Mouse (Mus musculus): Measurements from ENCODE around the gene Ccdc83. TPM values are rescaled to one million over a fixed set of nuclear protein-coding genes. Genes with fewer than 3 reads are reported as not detected.
"Not testable (repeated sequence)": the region's sequence is repeated elsewhere in the genome, so short reads cannot be mapped to it uniquely, and the experiment has no call there.

The Ccdc83 gene
- polyA plus RNA-seq, 1 experiment: not detected

DNA sequence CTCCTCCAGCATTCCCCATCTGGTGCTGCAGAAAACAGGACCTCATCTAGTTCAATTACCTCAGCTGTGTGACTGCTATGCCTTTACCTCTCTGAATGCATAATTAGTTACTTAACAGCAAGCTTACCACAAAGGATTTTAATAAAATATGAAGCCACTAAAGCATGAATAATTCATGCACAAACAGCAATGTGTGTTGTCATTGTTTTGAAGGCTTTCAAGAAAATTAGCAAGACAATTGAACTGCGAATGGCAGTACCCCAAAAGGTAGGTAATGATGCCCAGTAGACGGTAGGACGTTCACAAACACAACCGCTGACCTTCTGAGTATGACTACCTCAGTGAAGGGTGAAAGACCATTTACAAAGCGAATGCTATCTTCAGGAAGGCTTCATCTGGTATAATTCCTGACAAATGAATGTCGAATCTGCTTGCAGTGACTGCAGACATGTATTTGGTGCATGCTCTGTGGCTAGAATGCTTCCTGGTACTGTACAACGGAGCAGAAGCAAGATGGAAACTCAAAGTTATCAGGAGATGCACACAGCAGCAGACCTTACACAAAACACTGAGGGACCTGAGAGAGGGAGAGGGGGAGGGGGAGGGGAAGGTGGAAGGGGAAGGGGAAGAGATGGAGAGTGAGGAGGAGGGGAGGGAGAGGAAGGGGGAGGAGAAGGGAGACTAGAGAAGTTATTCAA is 3.5 kb downstream of the Ccdc83 start:
- TF ChIP-seq POLR2A (IDR thresholded peaks at IDR 0.05; ENCODE audit: borderline replicate concordance, low read depth, low read length) (no peak), CTCF (IDR thresholded peaks at IDR 0.05; ENCODE audit: low read depth, low read length) (no peak)
- H3K27ac ChIP-seq (ENCODE audit: insufficient read depth, low read depth, low read length): no peak overlapping the region
- no peak overlapping the region for H3K4me3 ChIP-seq (ENCODE audit: insufficient read depth, low read length)
- H3K4me1 ChIP-seq (ENCODE audit: control insufficient read depth, insufficient read depth, low read length): peaks cover 3% of the 10 kb centered on the region; the same call in 1 of the 2 replicates

GRCm38 (mm10) chr7:90259899-90260298 is 5.7 kb downstream of the Ccdc83 start:
- H3K27ac ChIP-seq (ENCODE audit: insufficient read depth, low read depth, low read length): no peak overlapping the region
- no peak overlapping the region for H3K4me3 ChIP-seq (ENCODE audit: insufficient read depth, low read length)
- TF ChIP-seq POLR2A (IDR thresholded peaks at IDR 0.05; ENCODE audit: borderline replicate concordance, low read depth, low read length) (no peak), CTCF (IDR thresholded peaks at IDR 0.05; ENCODE audit: low read depth, low read length) (no peak)
- peaks cover 3% of the 10 kb centered on the region; the same call in 1 of the 2 replicates for H3K4me1 ChIP-seq (ENCODE audit: control insufficient read depth, insufficient read depth, low read length)

DNA sequence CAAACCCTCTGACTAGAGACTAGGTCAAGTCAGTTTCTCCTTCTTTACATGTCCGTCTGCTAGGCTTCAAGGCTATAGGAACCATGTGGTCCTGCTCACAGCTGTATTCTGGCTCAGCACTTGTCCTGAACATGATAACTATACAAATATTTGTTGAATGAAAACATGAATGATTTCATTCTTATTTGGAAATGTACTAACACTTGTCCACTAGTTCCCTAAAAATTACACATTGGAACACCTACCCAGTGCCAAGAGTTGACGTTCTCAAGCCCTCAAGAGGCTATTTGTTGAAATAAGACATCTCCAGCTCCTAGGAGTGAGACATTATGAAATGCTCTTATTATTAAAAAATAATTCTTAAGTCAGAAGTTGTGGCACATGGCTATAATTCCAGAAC is 6.9 kb downstream of the Ccdc83 start:
- TF ChIP-seq CTCF (IDR thresholded peaks at IDR 0.05; ENCODE audit: low read depth, low read length): no peak
- no peak for TF ChIP-seq POLR2A (IDR thresholded peaks at IDR 0.05; ENCODE audit: borderline replicate concordance, low read depth, low read length)
- Histone ChIP-seq H3K4me1 (ENCODE audit: control insufficient read depth, insufficient read depth, low read length) (peaks cover 3% of the 10 kb centered on the region; the same call in 1 of the 2 replicates), H3K27ac (ENCODE audit: insufficient read depth, low read depth, low read length) (no peak overlapping the region), H3K4me3 (ENCODE audit: insufficient read depth, low read length) (no peak overlapping the region)

DNA sequence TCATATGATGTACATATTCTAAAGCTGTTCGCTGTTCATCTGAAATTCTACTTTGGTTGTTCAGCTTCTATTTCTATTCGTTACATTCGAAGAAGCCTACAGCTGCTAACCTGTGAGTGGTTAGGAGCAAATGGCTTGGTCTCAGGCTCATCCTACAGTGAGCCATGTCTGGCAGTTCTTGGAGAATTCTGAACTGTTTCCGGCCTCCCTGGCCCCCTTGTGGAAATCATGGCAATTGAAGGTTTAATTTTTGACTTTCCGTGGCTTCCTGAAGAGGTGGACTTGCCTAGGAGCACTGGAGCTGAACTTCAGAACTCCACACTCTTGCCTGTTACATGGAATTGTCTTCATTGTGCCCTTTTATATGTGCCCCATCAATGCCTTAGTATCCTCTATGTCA is 12.6 kb downstream of the Ccdc83 start:
- TF ChIP-seq POLR2A (IDR thresholded peaks at IDR 0.05; ENCODE audit: borderline replicate concordance, low read depth, low read length): no peak
- TF ChIP-seq CTCF (IDR thresholded peaks at IDR 0.05; ENCODE audit: low read depth, low read length): no peak
- no peak overlapping the region for H3K27ac ChIP-seq (ENCODE audit: insufficient read depth, low read depth, low read length)
- peaks cover 3% of the 10 kb centered on the region; the same call in 1 of the 2 replicates for H3K4me1 ChIP-seq (ENCODE audit: control insufficient read depth, insufficient read depth, low read length)

GRCm38 (mm10) chr7:90243643-90244042 is 21.9 kb downstream of the Ccdc83 start:
- H3K4me1 ChIP-seq (ENCODE audit: control insufficient read depth, insufficient read depth, low read length): no peaks in the 10 kb centered on the region
- H3K27ac ChIP-seq (ENCODE audit: insufficient read depth, low read depth, low read length): no peak overlapping the region
- no peak overlapping the region for H3K4me3 ChIP-seq (ENCODE audit: insufficient read depth, low read length)
- TF ChIP-seq CTCF (IDR thresholded peaks at IDR 0.05; ENCODE audit: low read depth, low read length) (no peak), POLR2A (IDR thresholded peaks at IDR 0.05; ENCODE audit: borderline replicate concordance, low read depth, low read length) (no peak)

More for the DNA sequence above, 12.6 kb downstream of the Ccdc83 start:
- no peak overlapping the region for H3K4me3 ChIP-seq (ENCODE audit: insufficient read depth, low read length)

DNA sequence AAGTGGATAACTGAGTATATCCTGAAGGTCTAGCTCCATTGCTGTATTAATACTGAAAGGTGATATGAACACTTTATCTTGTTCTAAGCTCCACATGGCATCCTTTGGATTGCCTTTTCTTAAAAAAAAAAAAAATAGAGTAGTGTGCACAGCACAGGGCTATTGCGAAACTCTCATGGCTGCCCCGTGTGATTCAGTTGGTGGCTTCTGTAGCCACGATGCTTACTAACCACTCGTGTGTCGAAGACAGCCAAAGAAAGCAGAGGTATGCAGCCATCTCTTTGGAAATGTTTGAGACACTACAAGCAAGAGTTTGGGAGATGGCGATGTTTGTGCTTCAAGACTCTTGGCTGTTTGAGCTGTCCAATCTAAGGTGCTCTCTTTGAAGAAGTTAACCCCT is 22.4 kb downstream of the Ccdc83 start:
- TF ChIP-seq CTCF (IDR thresholded peaks at IDR 0.05; ENCODE audit: low read depth, low read length) (no peak), POLR2A (IDR thresholded peaks at IDR 0.05; ENCODE audit: borderline replicate concordance, low read depth, low read length) (no peak)

GRCm38 (mm10) chr7:90236289-90236905 is 29.2 kb downstream of the Ccdc83 start:
- no peak overlapping the region for H3K27ac ChIP-seq (ENCODE audit: insufficient read depth, low read depth, low read length)
- TF ChIP-seq POLR2A (IDR thresholded peaks at IDR 0.05; ENCODE audit: borderline replicate concordance, low read depth, low read length) (no peak), CTCF (IDR thresholded peaks at IDR 0.05; ENCODE audit: low read depth, low read length) (no peak)
- no peaks in the 10 kb centered on the region for H3K4me1 ChIP-seq (ENCODE audit: control insufficient read depth, insufficient read depth, low read length)
- H3K4me3 ChIP-seq (ENCODE audit: insufficient read depth, low read length): no peak overlapping the region

More for the DNA sequence above, 22.4 kb downstream of the Ccdc83 start:
- Histone ChIP-seq H3K27ac (ENCODE audit: insufficient read depth, low read depth, low read length) (no peak overlapping the region), H3K4me1 (ENCODE audit: control insufficient read depth, insufficient read depth, low read length) (no peaks in the 10 kb centered on the region), H3K4me3 (ENCODE audit: insufficient read depth, low read length) (no peak overlapping the region)

DNA sequence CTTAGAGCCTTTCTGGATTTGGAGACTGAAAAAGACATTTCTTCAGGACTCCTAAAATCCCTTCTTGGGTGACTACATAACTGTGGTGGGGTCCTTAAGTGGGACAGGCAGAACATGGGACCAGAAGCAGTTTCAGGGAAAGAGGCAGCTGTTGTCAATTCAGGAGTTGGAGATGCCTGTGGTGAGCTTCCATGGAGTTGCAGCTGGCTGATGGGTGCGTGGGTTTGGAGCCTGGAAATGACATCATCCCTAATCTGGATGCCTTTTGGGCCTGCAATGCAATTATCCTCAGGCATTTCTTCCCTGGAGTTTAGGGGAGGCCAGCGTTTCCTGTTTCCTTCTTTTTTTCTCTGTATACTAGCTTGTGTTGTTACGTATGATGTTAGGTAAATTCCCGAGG is 31.7 kb downstream of the Ccdc83 start:
- no peak overlapping the region for H3K27ac ChIP-seq (ENCODE audit: insufficient read depth, low read depth, low read length)
- 0 out of 2 replicates have a peak, but pooled peaks cover 2% of the 10 kb centered on the region for H3K4me1 ChIP-seq (ENCODE audit: control insufficient read depth, insufficient read depth, low read length)
- no peak overlapping the region for H3K4me3 ChIP-seq (ENCODE audit: insufficient read depth, low read length)
- no peak for TF ChIP-seq CTCF (IDR thresholded peaks at IDR 0.05; ENCODE audit: low read depth, low read length)
- no peak for TF ChIP-seq POLR2A (IDR thresholded peaks at IDR 0.05; ENCODE audit: borderline replicate concordance, low read depth, low read length)

- no peak overlapping the region for H3K4me3 ChIP-seq (ENCODE audit: insufficient read depth, low read length)
- TF ChIP-seq CTCF (IDR thresholded peaks at IDR 0.05; ENCODE audit: low read depth, low read length) (no peak), POLR2A (IDR thresholded peaks at IDR 0.05; ENCODE audit: borderline replicate concordance, low read depth, low read length) (no peak)
- 0 out of 2 replicates have a peak, but pooled peaks cover 2% of the 10 kb centered on the region for H3K4me1 ChIP-seq (ENCODE audit: control insufficient read depth, insufficient read depth, low read length)
- no peak overlapping the region for H3K27ac ChIP-seq (ENCODE audit: insufficient read depth, low read depth, low read length)
Measured at GRCm38 (mm10) chr7:90231431-90231830, 34.1 kb downstream of the Ccdc83 start.

DNA sequence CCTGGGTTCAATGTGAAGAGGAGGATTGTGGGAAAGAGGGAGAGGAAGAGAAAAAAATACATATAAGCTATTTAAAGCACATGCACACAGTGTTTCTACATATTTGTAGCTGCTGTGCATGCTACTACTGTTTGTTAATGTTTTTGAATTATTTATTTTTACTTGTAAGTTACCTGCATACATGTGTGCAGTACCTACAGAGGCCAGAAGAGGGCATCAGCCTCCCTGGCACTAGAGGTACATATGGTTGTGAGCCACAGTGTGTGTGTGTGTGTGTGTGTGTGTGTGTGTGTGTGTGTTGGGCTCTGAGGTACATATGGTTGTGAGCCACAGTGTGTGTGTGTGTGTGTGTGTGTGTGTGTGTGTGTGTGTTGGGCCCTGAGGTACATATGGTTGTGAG is 36.7 kb downstream of the Ccdc83 start:
- not testable (repeated sequence) for H3K4me3 ChIP-seq (ENCODE audit: insufficient read depth, low read length); H3K4me1 ChIP-seq (ENCODE audit: control insufficient read depth, insufficient read depth, low read length); H3K27ac ChIP-seq (ENCODE audit: insufficient read depth, low read depth, low read length)
